Mouse (Mus musculus) C2C12 (cell line): Measurements from ENCODE around the gene Bag1.

ENCODE experiments used
- CEBPB ChIP-seq: IDR thresholded peaks from one replicate; pipeline ENCODE4 v1.6.1; 2011; ENCODE audit warnings: low read depth, mild to moderate bottlenecking, control low read depth, moderate library complexity
- CTCF ChIP-seq: IDR thresholded peaks from one replicate; pipeline ENCODE4 v1.5.1; 2011; ENCODE audit not compliant: control insufficient read depth, insufficient read depth, insufficient read length
- MYOD1 ChIP-seq: IDR thresholded peaks from one replicate; pipeline ENCODE4 v1.6.1; 2011; ENCODE audit warnings: low read depth; ENCODE audit not compliant: control insufficient read depth, insufficient read length
- MYOG ChIP-seq: IDR thresholded peaks from one replicate; pipeline ENCODE4 v1.6.1; 2011; ENCODE audit not compliant: control insufficient read depth, insufficient read length; ENCODE audit errors: extremely low read depth
- USF1 ChIP-seq: IDR thresholded peaks from one replicate; pipeline ENCODE4 v1.6.1; 2011; ENCODE audit warnings: low read depth, mild to moderate bottlenecking, control low read depth, moderate library complexity

DNA sequence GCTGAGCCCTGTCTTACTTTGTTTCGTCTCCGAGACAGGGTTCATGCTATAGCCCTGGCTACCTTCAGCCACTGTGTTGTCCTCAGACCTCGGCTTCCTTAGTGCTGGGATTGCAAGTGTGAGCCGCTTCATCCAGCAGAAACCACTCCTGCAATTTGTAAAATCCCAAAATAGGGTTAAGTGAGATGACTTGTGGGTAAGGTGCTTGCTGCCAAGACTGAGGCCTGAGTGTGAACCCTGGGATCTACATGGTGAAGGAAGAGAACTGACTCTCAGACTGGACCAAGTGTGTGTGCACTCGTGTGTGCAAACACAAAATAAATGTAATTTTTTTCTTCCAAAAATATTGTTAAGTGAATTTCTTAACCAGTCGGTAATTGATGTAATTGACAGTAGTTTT is 41.5 kb upstream of the Bag1 start:
- TF ChIP-seq CTCF (no peak), CEBPB (no peak), USF1 (no peak), MYOG (no peak), MYOD1 (no peak)
